Mouse (Mus musculus) left cerebral cortex, adult 9 months (tissue): ENCODE data around the gene Chrna7.

Experiments
- DNase-seq, 2 experiments: peaks; one replicate each; pipeline ENCODE4 v3.0.0; 2022; ENCODE audit warnings: low spot score in 2 of 2

Gene Chrna7

GRCm38 (mm10) chr7:63084351-63085003 is 127.9 kb downstream of the Chrna7 start:
- no peak for DNase-seq

- peak in 1 of 2 experiments; percentile 5 for DNase-seq
Measured at GRCm38 (mm10) chr7:63060996-63061395, 151.4 kb downstream of the Chrna7 start.
